Mouse (Mus musculus): ENCODE data around the gene Rcsd1. TPM values are rescaled to one million over a fixed set of nuclear protein-coding genes. Genes with fewer than 3 reads are reported as not detected.

Gene Rcsd1
- total RNA-seq (2012; rRNA removed) (20.7 and 22.7 TPM in 2 replicates), total RNA-seq (2014; rRNA removed) (34.8 and 35.7 TPM in 2 replicates), polyA plus RNA-seq (2012; ENCODE audit: insufficient read length, low read depth) (74.8 and 81.1 TPM in 2 replicates)

GRCm38 (mm10) chr1:165709629-165710256 is at the start of gene Rcsd1:
Rcsd1 (minus strand) TSS chr1:165709757.
- Histone ChIP-seq H3K27me3 (replicated peaks) (no peaks in the 10 kb centered on the region), H3K4me2 (ENCODE audit: insufficient read depth, low read depth, poor library complexity, severe bottlenecking) (peak within 1 kb of the TSS; percentile 61), H3K27ac (ENCODE audit: insufficient read depth, low read depth) (peak within 1 kb of the TSS; percentile 42; the same call in 1 of the 2 replicates), H3K36me3 (replicated peaks in 1 of 2; ENCODE audit: control insufficient read depth in 1 of 2, insufficient read depth in 1 of 2, low read length in 1 of 2) (peaks cover 0 to 5% of the 10 kb centered on the region in 2 experiments), H3K79me2 (replicated peaks; ENCODE audit: control insufficient read depth, extremely low read depth, insufficient read depth, poor library complexity, severe bottlenecking) (peaks cover 4% of the 10 kb centered on the region; the same call in 1 of the 2 replicates), H3K4me1 (ENCODE audit: control insufficient read depth in 1 of 2, insufficient read depth in 2 of 2) (peaks cover 29 to 65% of the 10 kb centered on the region in 2 experiments), H3K4me3 (replicated peaks in 1 of 3; ENCODE audit: low read depth in 2 of 3, low read length in 2 of 3, poor library complexity in 1 of 3) (peak within 1 kb of the TSS; percentile 62 to 85 (median 77)), H3K9ac (ENCODE audit: insufficient read depth, low read depth) (0 out of 2 replicates have a peak within 1 kb of the TSS, but pooled peaks have one; percentile 21), H3K9me3 (replicated peaks; ENCODE audit: low read length) (no peaks in the 10 kb centered on the region)
- TF ChIP-seq TBP (conservative IDR thresholded peaks at IDR 0.05; ENCODE audit: low read depth, low read length) (no peak), MAFK (IDR thresholded peaks at IDR 0.05; ENCODE audit: insufficient replicate concordance, low read length) (0 out of 2 replicates have a peak, but pooled peaks have one; percentile 30), MXI1 (IDR thresholded peaks at IDR 0.05; ENCODE audit: low read depth, low read length) (peak; percentile 72; the same call in 1 of the 2 replicates), ZNF384 (IDR thresholded peaks at IDR 0.05; ENCODE audit: low read depth, low read length) (no peak), EP300 (IDR thresholded peaks at IDR 0.05; ENCODE audit: low read length) (peak; percentile 55), USF2 (conservative IDR thresholded peaks at IDR 0.05; ENCODE audit: low read depth, low read length) (no peak), JUN (IDR thresholded peaks at IDR 0.05; ENCODE audit: insufficient read depth, low read depth, low read length) (no peak), POLR2AphosphoS2 (IDR thresholded peaks at IDR 0.05; ENCODE audit: low read depth, low read length) (no peak), E2F4 (IDR thresholded peaks at IDR 0.05; ENCODE audit: insufficient replicate concordance, low read depth, low read length) (no peak), TCF12 (IDR thresholded peaks at IDR 0.05; ENCODE audit: low read depth, low read length) (peak; percentile 67), ZMIZ1 (IDR thresholded peaks at IDR 0.05; ENCODE audit: low read depth, low read length) (peak; percentile 44; the same call in 1 of the 2 replicates), KAT2A (IDR thresholded peaks at IDR 0.05; ENCODE audit: insufficient replicate concordance, low read length) (0 out of 2 replicates have a peak, but pooled peaks have one; percentile 25), RAD21 (IDR thresholded peaks at IDR 0.05; ENCODE audit: low read depth, low read length) (no peak), BHLHE40 (IDR thresholded peaks at IDR 0.05; ENCODE audit: low read depth, low read length) (peak; percentile 66), ETS1 (conservative IDR thresholded peaks at IDR 0.05; ENCODE audit: low read depth, low read length) (peak; percentile 72), CTCF (conservative IDR thresholded peaks at IDR 0.05 in 1 of 2, IDR thresholded peaks at IDR 0.05 in 1 of 2; ENCODE audit: low read depth in 2 of 2, low read length in 2 of 2) (no peak), MAX (IDR thresholded peaks at IDR 0.05; ENCODE audit: low read length) (peak; percentile 62; the same call in 1 of the 2 replicates), HCFC1 (IDR thresholded peaks at IDR 0.05; ENCODE audit: low read depth, low read length) (peak; percentile 27; the same call in 1 of the 2 replicates), SIN3A (IDR thresholded peaks at IDR 0.05; ENCODE audit: low read length) (peak; percentile 74), IRF4 (IDR thresholded peaks at IDR 0.05; ENCODE audit: low read depth, low read length) (peak; percentile 33; the same call in 1 of the 2 replicates), ZKSCAN1 (IDR thresholded peaks at IDR 0.05; ENCODE audit: borderline replicate concordance, low read depth, low read length) (no peak), ELF1 (IDR thresholded peaks at IDR 0.05; ENCODE audit: low read depth, low read length) (0 out of 2 replicates have a peak, but pooled peaks have one; percentile 50), JUND (conservative IDR thresholded peaks at IDR 0.05; ENCODE audit: low read depth, low read length) (no peak), USF1 (IDR thresholded peaks at IDR 0.05; ENCODE audit: low read depth, low read length) (no peak), NRF1 (IDR thresholded peaks at IDR 0.05; ENCODE audit: low read depth, low read length) (no peak), MYC (IDR thresholded peaks at IDR 0.05; ENCODE audit: low read depth, low read length) (no peak), GABPA (IDR thresholded peaks at IDR 0.05; ENCODE audit: insufficient replicate concordance, low read depth, low read length) (no peak), ZC3H11A (IDR thresholded peaks at IDR 0.05; ENCODE audit: low read depth, low read length) (no peak), RCOR1 (conservative IDR thresholded peaks at IDR 0.05; ENCODE audit: low read depth, low read length) (0 out of 2 replicates have a peak, but pooled peaks have one; percentile 42), POLR2A (IDR thresholded peaks at IDR 0.05; ENCODE audit: low read depth, low read length) (no peak; the same call in 1 of the 2 replicates), MAZ (IDR thresholded peaks at IDR 0.05; ENCODE audit: low read depth, low read length) (peak; percentile 98), MEF2A (IDR thresholded peaks at IDR 0.05; ENCODE audit: borderline replicate concordance, low read depth, low read length) (0 out of 2 replicates have a peak, but pooled peaks have one; percentile 39), SMC3 (IDR thresholded peaks at IDR 0.05; ENCODE audit: low read depth, low read length) (no peak), CHD1 (IDR thresholded peaks at IDR 0.05; ENCODE audit: low read depth, low read length) (no peak), NELFE (IDR thresholded peaks at IDR 0.05; ENCODE audit: low read depth, low read length) (peak; percentile 40; the same call in 1 of the 2 replicates), CHD2 (IDR thresholded peaks at IDR 0.05; ENCODE audit: low read length) (no peak), UBTF (IDR thresholded peaks at IDR 0.05; ENCODE audit: low read depth, low read length) (no peak), PAX5 (IDR thresholded peaks at IDR 0.05; ENCODE audit: low read length) (no peak)
- in situ Hi-C loops (cut with MboI; ENCODE audit: low pct_ligation_motif_present, low pct_unique_long_range_greater_than_20kb, low sequenced_read_pairs) (no loop called here), dilution Hi-C loops (cut with MboI; ENCODE audit: extremely low pct_ligation_motif_present, extremely low pct_unique_long_range_greater_than_20kb, low sequenced_read_pairs) (no loop called here)
- DNase-seq (ENCODE audit: extremely low read depth), result peak; percentile 81
